28 mouse cellular contexts compared by ENCODE assay signal in the genomic region with DNA sequence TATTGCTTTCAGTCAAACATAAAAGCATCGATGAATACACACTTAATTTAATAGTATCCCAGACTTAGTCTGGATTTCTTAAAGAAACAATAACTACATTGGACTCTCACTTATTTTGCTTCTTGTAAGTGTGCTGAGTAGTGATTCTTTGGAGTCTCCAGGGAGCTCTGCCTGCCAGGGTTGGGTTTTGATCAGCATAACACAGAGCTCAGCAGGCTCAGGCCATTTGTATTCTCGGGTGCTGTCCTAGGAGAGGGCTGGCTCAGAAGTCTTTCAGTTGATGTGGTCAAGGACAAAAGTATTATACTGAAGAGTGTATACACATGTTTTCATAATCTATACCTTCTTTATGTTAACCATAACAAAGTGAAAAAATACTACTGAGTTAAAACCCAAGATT. TPM values are rescaled to one million over a fixed set of nuclear protein-coding genes. Genes with fewer than 3 reads are reported as not detected.
DNase-seq lines count a peak whose midpoint lies in the region; ATAC-seq and TF ChIP-seq lines count a peak whose summit lies in the region.
"Had no signal": no experiment of that assay in that cellular context is flagged by ENCODE, and none has a peak within 500 bp of the region (broad histone marks: within the 10 kb centered on the region; RNA-seq: fewer than 3 reads in every experiment).

No protein-coding gene starts in this region.

- H3K4me3 ChIP-seq in hindbrain, embryonic 16.5 days (ENCODE audit: low read length): no peak overlapping the region
- H3K4me3 ChIP-seq in hindbrain, embryonic 14.5 days (replicated peaks; ENCODE audit: low read length): no peak overlapping the region
- H3K4me3 ChIP-seq in ES-Bruce4 (ENCODE audit: low read depth, low read length): no peak overlapping the region
- H3K4me3 ChIP-seq in heart, embryonic 10.5 days: no peak overlapping the region
- H3K4me3 ChIP-seq: embryonic facial prominence, embryonic 12.5 days; embryonic facial prominence, embryonic 15.5 days; gastrocnemius, adult 2 months; heart, embryonic 12.5 days; heart, embryonic 15.5 days; hindbrain, embryonic 10.5 days; hindbrain, embryonic 13.5 days had no signal

- H3K27me3 ChIP-seq in hindbrain, embryonic 16.5 days (replicated peaks; ENCODE audit: control insufficient read depth, insufficient read depth, low read length): no peaks in the 10 kb centered on the region
- no peaks in the 10 kb centered on the region for H3K27me3 ChIP-seq in hindbrain, embryonic 14.5 days (ENCODE audit: control insufficient read depth, insufficient read depth, low read length)
- H3K27me3 ChIP-seq in ES-Bruce4 (ENCODE audit: control insufficient read depth, insufficient read depth, low read length, poor library complexity, severe bottlenecking): no peaks in the 10 kb centered on the region
- H3K27me3 ChIP-seq in heart, embryonic 10.5 days (ENCODE audit: insufficient read depth, poor library complexity, severe bottlenecking): no peaks in the 10 kb centered on the region
- H3K27me3 ChIP-seq: CH12.LX; embryonic facial prominence, embryonic 12.5 days; embryonic facial prominence, embryonic 15.5 days; heart, embryonic 12.5 days; heart, embryonic 15.5 days; hindbrain, embryonic 13.5 days; Patski had no signal

- no peaks in the 10 kb centered on the region; the same call in none of the 2 replicates for H3K4me1 ChIP-seq in hindbrain, embryonic 16.5 days (ENCODE audit: control insufficient read depth, insufficient read depth, low read depth, low read length)
- H3K4me1 ChIP-seq in hindbrain, embryonic 14.5 days (replicated peaks; ENCODE audit: control insufficient read depth, insufficient read depth, low read length): peaks cover 12% of the 10 kb centered on the region
- peaks cover 4% of the 10 kb centered on the region for H3K4me1 ChIP-seq in ES-Bruce4 (ENCODE audit: control insufficient read depth, insufficient read depth, low read length)
- peaks cover 5% of the 10 kb centered on the region; the same call in 1 of the 2 replicates for H3K4me1 ChIP-seq in heart, embryonic 10.5 days
- H3K4me1 ChIP-seq: embryonic facial prominence, embryonic 15.5 days had no signal

- no peak overlapping the region for H3K9ac ChIP-seq in hindbrain, embryonic 16.5 days (ENCODE audit: low read depth, low read length)
- no peak overlapping the region for H3K9ac ChIP-seq in hindbrain, embryonic 14.5 days
- H3K9ac ChIP-seq in ES-Bruce4 (ENCODE audit: low read depth, poor library complexity, severe bottlenecking): no peak overlapping the region
- H3K9ac ChIP-seq: embryonic facial prominence, embryonic 12.5 days; embryonic facial prominence, embryonic 15.5 days; forebrain, postnatal 0 days; heart, embryonic 12.5 days; heart, embryonic 15.5 days; hindbrain, embryonic 13.5 days had no signal

- no peak for DNase-seq in hindbrain, embryonic 14.5 days (ENCODE audit: low spot score)
- DNase-seq in R1 (ENCODE audit: low read depth, low spot score): peak; percentile 73
- no peak for DNase-seq in heart, embryonic 10.5 days (ENCODE audit: low spot score)
- DNase-seq in kidney, postnatal 14 days: no peak
- DNase-seq: adrenal gland, postnatal 25 days; B cell, adult 2 months; cerebellum, adult 18-20 months; cerebellum, adult 9-10 months; cerebellum, postnatal 14 days; forebrain, postnatal 0 days; gastrocnemius, adult 2 months; gastrocnemius, postnatal 14 days; heart, adult 11 months; heart, postnatal 10 days; heart, postnatal 36 days; kidney, adult 2 months had no signal

- no peaks in the 10 kb centered on the region for H3K36me3 ChIP-seq in hindbrain, embryonic 16.5 days (ENCODE audit: control insufficient read depth, insufficient read depth, low read length)
- no peaks in the 10 kb centered on the region for H3K36me3 ChIP-seq in hindbrain, embryonic 14.5 days (replicated peaks; ENCODE audit: control insufficient read depth, insufficient read depth)
- peaks cover 3% of the 10 kb centered on the region; the same call in 1 of the 2 replicates for H3K36me3 ChIP-seq in ES-Bruce4 (ENCODE audit: control insufficient read depth, insufficient read depth, low read length, poor library complexity, severe bottlenecking)
- no peaks in the 10 kb centered on the region for H3K36me3 ChIP-seq in heart, embryonic 10.5 days
- H3K36me3 ChIP-seq: embryonic facial prominence, embryonic 12.5 days; embryonic facial prominence, embryonic 15.5 days; heart, embryonic 15.5 days; hindbrain, embryonic 13.5 days had no signal

- TF ChIP-seq CTCF in ES-Bruce4 (IDR thresholded peaks at IDR 0.05; ENCODE audit: low read depth, low read length): no peak

- no peak for TF ChIP-seq POLR2A in ES-Bruce4 (IDR thresholded peaks at IDR 0.05; ENCODE audit: insufficient read depth, low read length)

- TF ChIP-seq EP300 in ES-Bruce4 (IDR thresholded peaks at IDR 0.05; ENCODE audit: insufficient read depth, low read depth, low read length): peak; percentile 62

- H3K27ac ChIP-seq in hindbrain, embryonic 16.5 days (ENCODE audit: low read depth, low read length): no peak overlapping the region
- H3K27ac ChIP-seq in hindbrain, embryonic 14.5 days: no peak overlapping the region
- H3K27ac ChIP-seq in ES-Bruce4 (ENCODE audit: insufficient read depth, low read length): no peak overlapping the region
- no peak overlapping the region for H3K27ac ChIP-seq in heart, embryonic 10.5 days
- H3K27ac ChIP-seq: embryonic facial prominence, embryonic 12.5 days; embryonic facial prominence, embryonic 15.5 days; gastrocnemius, adult 2 months; heart, embryonic 15.5 days; hindbrain, embryonic 10.5 days; hindbrain, embryonic 13.5 days had no signal

- 44% methylated on average over 2 of the region's 2 CpGs for WGBS in hindbrain, embryonic 16.5 days
- 41% methylated on average over 2 of the region's 2 CpGs for WGBS in hindbrain, embryonic 14.5 days
- 88% methylated on average over 2 of the region's 2 CpGs for WGBS in heart, embryonic 10.5 days

- H3K4me2 ChIP-seq in hindbrain, embryonic 16.5 days (ENCODE audit: low read length): no peak overlapping the region
- no peak overlapping the region for H3K4me2 ChIP-seq in hindbrain, embryonic 14.5 days (replicated peaks)
- H3K4me2 ChIP-seq: embryonic facial prominence, embryonic 12.5 days; embryonic facial prominence, embryonic 15.5 days; heart, embryonic 12.5 days; heart, embryonic 15.5 days; hindbrain, embryonic 13.5 days had no signal

- H3K9me3 ChIP-seq in hindbrain, embryonic 16.5 days (ENCODE audit: control insufficient read depth, low read length): no peaks in the 10 kb centered on the region
- no peaks in the 10 kb centered on the region for H3K9me3 ChIP-seq in hindbrain, embryonic 14.5 days (ENCODE audit: control insufficient read depth, low read length)
- H3K9me3 ChIP-seq in ES-Bruce4 (replicated peaks; ENCODE audit: control insufficient read depth, insufficient read depth, low read length, poor library complexity, severe bottlenecking): no peaks in the 10 kb centered on the region; the same call in 1 of the 2 replicates
- H3K9me3 ChIP-seq in heart, embryonic 10.5 days: no peaks in the 10 kb centered on the region
- H3K9me3 ChIP-seq: embryonic facial prominence, embryonic 12.5 days; embryonic facial prominence, embryonic 15.5 days; heart, embryonic 15.5 days; hindbrain, embryonic 10.5 days; hindbrain, embryonic 13.5 days had no signal

- ATAC-seq in hindbrain, embryonic 16.5 days: peak; percentile 46; the same call in 1 of the 2 replicates
- ATAC-seq in hindbrain, embryonic 14.5 days (ENCODE audit: low FRiP score): no peak
- ATAC-seq: forebrain, embryonic 14.5 days; forebrain, postnatal 0 days; intestine, postnatal 0 days; Patski had no signal

RNA-seq across cellular contexts. Expression of a gene that starts 6.7 kb away (rescaled TPM):
- polyA plus RNA-seq in hindbrain, embryonic 16.5 days (2015; fragmentation: Nextera tagmentation; extraction: Ambion mirVana): 5.3 and 6.1 TPM in 2 replicates
- 8.1 and 9.2 TPM in 2 replicates for polyA plus RNA-seq in hindbrain, embryonic 14.5 days (2014; fragmentation: Nextera tagmentation; extraction: Ambion mirVana)
- polyA plus RNA-seq in ES-Bruce4 (2011; ENCODE audit: insufficient read depth, insufficient read length, low read depth, missing spikeins): 49.7 and 53.0 TPM in 2 replicates
- 3.3 and 3.8 TPM in 2 replicates for polyA plus RNA-seq in heart, embryonic 10.5 days (2016; fragmentation: Nextera tagmentation; extraction: Ambion mirVana)

RNA-seq across cellular contexts. Expression of a gene that starts 41.5 kb away (rescaled TPM):
- polyA plus RNA-seq in hindbrain, embryonic 16.5 days (2015; fragmentation: Nextera tagmentation; extraction: Ambion mirVana): 0.34 and 0.91 TPM in 2 replicates
- 0.69 and 0.79 TPM in 2 replicates for polyA plus RNA-seq in hindbrain, embryonic 14.5 days (2014; fragmentation: Nextera tagmentation; extraction: Ambion mirVana)
- polyA plus RNA-seq in ES-Bruce4 (2011; ENCODE audit: insufficient read depth, insufficient read length, low read depth, missing spikeins): 29.0 and 29.7 TPM in 2 replicates
- 0.23 and 0.32 TPM in 2 replicates for polyA plus RNA-seq in heart, embryonic 10.5 days (2016; fragmentation: Nextera tagmentation; extraction: Ambion mirVana)

Comparison
In these comparisons a context has a peak if more than half of its experiments do, and no peak if none do; other contexts are left out.
1. RNA of a gene that starts 41.5 kb away (polyA plus RNA-seq): 29.0 to 29.7 TPM in ES-Bruce4; 0.34 to 0.91 TPM in hindbrain, embryonic 16.5 days, 0.69 to 0.79 TPM in hindbrain, embryonic 14.5 days and 0.23 to 0.32 TPM in heart, embryonic 10.5 days; every median in the first group is over 10 times any median in the second.